Comparison of ENCODE assay signal across 16 mouse cellular contexts in genomic region chr11:22950131-22950530, GRCm38 (mm10). TPM values are rescaled to one million over a fixed set of nuclear protein-coding genes. Genes with fewer than 3 reads are reported as not detected.
A peak's percentile ranks its signal among the peaks of the same experiment; 100 is the strongest.
DNase-seq lines count a peak whose midpoint lies in the region; ATAC-seq and TF ChIP-seq lines count a peak whose summit lies in the region.
"Had no signal": no experiment of that assay in that cellular context is flagged by ENCODE, and none has a peak within 500 bp of the region (broad histone marks: within the 10 kb centered on the region; RNA-seq: fewer than 3 reads in every experiment).

No protein-coding gene starts in this region.

- H3K4me2 ChIP-seq in liver, embryonic 14.5 days (ENCODE audit: low read depth) = no peak overlapping the region
- H3K4me2 ChIP-seq in liver, embryonic 11.5 days = no peak overlapping the region
- H3K4me2 ChIP-seq in neural tube, embryonic 15.5 days = no peak overlapping the region
- no peak overlapping the region for H3K4me2 ChIP-seq in kidney, embryonic 16.5 days (replicated peaks; ENCODE audit: low read depth, low read length)
- H3K4me2 ChIP-seq: forebrain, embryonic 12.5 days; midbrain, embryonic 12.5 days had no signal

- peak; percentile 41 for DNase-seq in CD4-positive, CD25-positive, alpha-beta regulatory T cell, adult 2 months (ENCODE audit: low read depth, low spot score)
- DNase-seq in liver, embryonic 14.5 days (ENCODE audit: low read depth in 3 of 3, low spot score in 3 of 3) = no peak
- DNase-seq in liver, embryonic 11.5 days (ENCODE audit: low spot score) = no peak
- DNase-seq in splenic B cell, adult 2 months (ENCODE audit: low read depth, low spot score) = peak; percentile 31
- DNase-seq: adrenal gland, adult 2 months; cerebellum, postnatal 14 days; lung, postnatal 36 days; right cerebral cortex, postnatal 25 days had no signal

- ATAC-seq in CD4-positive, CD25-positive, alpha-beta regulatory T cell, adult 4 months = no peak
- no peak for ATAC-seq in liver, embryonic 14.5 days (ENCODE audit: insufficient read depth)
- ATAC-seq in liver, embryonic 11.5 days (replicated peaks; ENCODE audit: low FRiP score) = no peak
- ATAC-seq in neural tube, embryonic 15.5 days (ENCODE audit: low FRiP score) = no peak
- no peak for ATAC-seq in kidney, embryonic 16.5 days (ENCODE audit: low FRiP score, low TSS enrichment)

- TF ChIP-seq CTCF in liver, embryonic 14.5 days (IDR thresholded peaks at IDR 0.05; ENCODE audit: low read depth) = peak; percentile 53
- peak; percentile 55 for TF ChIP-seq CTCF in ES-Bruce4 (IDR thresholded peaks at IDR 0.05; ENCODE audit: low read depth, low read length)

- TF ChIP-seq EP300 in liver, embryonic 14.5 days (IDR thresholded peaks at IDR 0.05; ENCODE audit: low read depth) = no peak
- no peak for TF ChIP-seq EP300 in ES-Bruce4 (IDR thresholded peaks at IDR 0.05; ENCODE audit: insufficient read depth, low read depth, low read length)

- no peak for TF ChIP-seq POLR2A in ES-Bruce4 (IDR thresholded peaks at IDR 0.05; ENCODE audit: insufficient read depth, low read length)

- no peak overlapping the region for H3K9ac ChIP-seq in liver, embryonic 14.5 days (replicated peaks)
- H3K9ac ChIP-seq in liver, embryonic 11.5 days (ENCODE audit: low read depth, low read length) = no peak overlapping the region
- H3K9ac ChIP-seq in ES-Bruce4 (ENCODE audit: low read depth, poor library complexity, severe bottlenecking) = no peak overlapping the region
- H3K9ac ChIP-seq in neural tube, embryonic 15.5 days (replicated peaks) = no peak overlapping the region
- H3K9ac ChIP-seq in kidney, embryonic 16.5 days (replicated peaks; ENCODE audit: low read length) = no peak overlapping the region
- H3K9ac ChIP-seq: forebrain, embryonic 12.5 days; midbrain, embryonic 12.5 days had no signal

- WGBS in liver, embryonic 14.5 days (ENCODE audit: insufficient replicate concordance) = 82% methylated on average over 6 of the region's 6 CpGs
- 91% methylated on average over 6 of the region's 6 CpGs for WGBS in liver, embryonic 11.5 days
- 92% methylated on average over 6 of the region's 6 CpGs for WGBS in neural tube, embryonic 15.5 days
- WGBS in kidney, embryonic 16.5 days = 90% methylated on average over 6 of the region's 6 CpGs

- no peak overlapping the region for H3K4me3 ChIP-seq in liver, embryonic 14.5 days (ENCODE audit: insufficient read depth in 1 of 2, low read depth in 2 of 2, low read length in 2 of 2)
- no peak overlapping the region for H3K4me3 ChIP-seq in liver, embryonic 11.5 days (ENCODE audit: low read depth, low read length)
- no peak overlapping the region for H3K4me3 ChIP-seq in ES-Bruce4 (ENCODE audit: low read depth, low read length)
- no peak overlapping the region for H3K4me3 ChIP-seq in neural tube, embryonic 15.5 days (replicated peaks)
- H3K4me3 ChIP-seq in kidney, embryonic 16.5 days (ENCODE audit: low read length) = no peak overlapping the region
- H3K4me3 ChIP-seq: forebrain, embryonic 12.5 days; limb, embryonic 10.5 days; midbrain, embryonic 12.5 days had no signal

- H3K27me3 ChIP-seq in liver, embryonic 14.5 days (ENCODE audit: control insufficient read depth, insufficient read depth, low read length) = no peaks in the 10 kb centered on the region
- H3K27me3 ChIP-seq in liver, embryonic 11.5 days (replicated peaks; ENCODE audit: control insufficient read depth, insufficient read depth, low read length) = no peaks in the 10 kb centered on the region
- no peaks in the 10 kb centered on the region for H3K27me3 ChIP-seq in ES-Bruce4 (ENCODE audit: control insufficient read depth, insufficient read depth, low read length, poor library complexity, severe bottlenecking)
- no peaks in the 10 kb centered on the region for H3K27me3 ChIP-seq in splenic B cell, adult 2 months (ENCODE audit: control insufficient read depth, insufficient read depth, low read length, poor library complexity, severe bottlenecking)
- H3K27me3 ChIP-seq in neural tube, embryonic 15.5 days (replicated peaks) = no peaks in the 10 kb centered on the region
- H3K27me3 ChIP-seq in kidney, embryonic 16.5 days (ENCODE audit: insufficient read depth, low read length) = no peaks in the 10 kb centered on the region
- H3K27me3 ChIP-seq: forebrain, embryonic 12.5 days; midbrain, embryonic 12.5 days had no signal

- peaks cover 2% of the 10 kb centered on the region in 2 experiments; a peak in 3 of 4 replicates for H3K4me1 ChIP-seq in liver, embryonic 14.5 days (replicated peaks; ENCODE audit: control insufficient read depth in 2 of 2, insufficient read depth in 2 of 2, low read length in 1 of 2)
- H3K4me1 ChIP-seq in liver, embryonic 11.5 days (replicated peaks; ENCODE audit: control insufficient read depth, insufficient read depth, low read length) = no peaks in the 10 kb centered on the region
- H3K4me1 ChIP-seq in ES-Bruce4 (ENCODE audit: control insufficient read depth, insufficient read depth, low read length) = peaks cover 5% of the 10 kb centered on the region
- H3K4me1 ChIP-seq in neural tube, embryonic 15.5 days = no peaks in the 10 kb centered on the region
- no peaks in the 10 kb centered on the region for H3K4me1 ChIP-seq in kidney, embryonic 16.5 days (ENCODE audit: insufficient read depth, low read length)
- H3K4me1 ChIP-seq: forebrain, embryonic 12.5 days; limb, embryonic 10.5 days; midbrain, embryonic 12.5 days had no signal

- no peaks in the 10 kb centered on the region for H3K9me3 ChIP-seq in liver, embryonic 14.5 days (ENCODE audit: control insufficient read depth, low read length)
- H3K9me3 ChIP-seq in liver, embryonic 11.5 days (ENCODE audit: control insufficient read depth, low read length) = no peaks in the 10 kb centered on the region
- H3K9me3 ChIP-seq in ES-Bruce4 (replicated peaks; ENCODE audit: control insufficient read depth, insufficient read depth, low read length, poor library complexity, severe bottlenecking) = no peaks in the 10 kb centered on the region
- H3K9me3 ChIP-seq in neural tube, embryonic 15.5 days (replicated peaks) = no peaks in the 10 kb centered on the region
- no peaks in the 10 kb centered on the region for H3K9me3 ChIP-seq in kidney, embryonic 16.5 days (ENCODE audit: low read length)
- H3K9me3 ChIP-seq: forebrain, embryonic 12.5 days; G1E; limb, embryonic 10.5 days; midbrain, embryonic 12.5 days had no signal

- no peak overlapping the region for H3K27ac ChIP-seq in liver, embryonic 14.5 days
- no peak overlapping the region for H3K27ac ChIP-seq in liver, embryonic 11.5 days (ENCODE audit: low read depth, low read length)
- H3K27ac ChIP-seq in ES-Bruce4 (ENCODE audit: insufficient read depth, low read length) = peak overlapping the region; percentile 49; the same call in 1 of the 2 replicates
- no peak overlapping the region for H3K27ac ChIP-seq in neural tube, embryonic 15.5 days (replicated peaks)
- H3K27ac ChIP-seq in kidney, embryonic 16.5 days (ENCODE audit: low read length) = no peak overlapping the region
- H3K27ac ChIP-seq: forebrain, embryonic 12.5 days; limb, embryonic 10.5 days; midbrain, embryonic 12.5 days had no signal

- H3K36me3 ChIP-seq in liver, embryonic 14.5 days (replicated peaks; ENCODE audit: control insufficient read depth, insufficient read depth, low read depth) = no peaks in the 10 kb centered on the region
- H3K36me3 ChIP-seq in liver, embryonic 11.5 days (ENCODE audit: control insufficient read depth, insufficient read depth, low read length) = no peaks in the 10 kb centered on the region; the same call in 1 of the 2 replicates
- no peaks in the 10 kb centered on the region for H3K36me3 ChIP-seq in ES-Bruce4 (ENCODE audit: control insufficient read depth, insufficient read depth, low read length, poor library complexity, severe bottlenecking)
- H3K36me3 ChIP-seq in splenic B cell, adult 2 months (ENCODE audit: control insufficient read depth, insufficient read depth, low read length, poor library complexity, severe bottlenecking) = no peaks in the 10 kb centered on the region
- H3K36me3 ChIP-seq in neural tube, embryonic 15.5 days = no peaks in the 10 kb centered on the region; the same call in 1 of the 2 replicates
- no peaks in the 10 kb centered on the region for H3K36me3 ChIP-seq in kidney, embryonic 16.5 days (ENCODE audit: insufficient read depth, low read length)
- H3K36me3 ChIP-seq: forebrain, embryonic 12.5 days; midbrain, embryonic 12.5 days had no signal

RNA-seq across cellular contexts. Expression of gene Zrsr1, which starts 21.7 kb away (rescaled TPM):
- 10 to 100 TPM in 1 of 2 experiments, 1 to 10 TPM in 1; 8.2 to 10.2 TPM for polyA plus RNA-seq in CD4-positive, CD25-positive, alpha-beta regulatory T cell, adult 4 months (2017; shearing (Covaris generic))
- polyA plus RNA-seq in liver, embryonic 14.5 days (2012; rRNA removed) = 6.2 and 12.6 TPM in 2 replicates
- polyA plus RNA-seq in liver, embryonic 14.5 days (2014; fragmentation: Nextera tagmentation; extraction: Ambion mirVana) = 1.8 and 2.3 TPM in 2 replicates
- 1.7 and 2.1 TPM in 2 replicates for polyA plus RNA-seq in liver, embryonic 11.5 days (2014; fragmentation: Nextera tagmentation; extraction: Ambion mirVana)
- polyA plus RNA-seq in ES-Bruce4 (2011; ENCODE audit: insufficient read depth, insufficient read length, low read depth, missing spikeins) = 19.6 and 21.1 TPM in 2 replicates
- polyA plus RNA-seq in neural tube, embryonic 15.5 days (2015; fragmentation: Nextera tagmentation; extraction: Ambion mirVana) = 9.5 and 9.7 TPM in 2 replicates
- polyA plus RNA-seq in kidney, embryonic 16.5 days (2015; fragmentation: Nextera tagmentation; extraction: Ambion mirVana) = 3.7 and 3.8 TPM in 2 replicates

RNA-seq across cellular contexts. Expression of gene Gm28048, which starts 31.8 kb away (rescaled TPM):
- 10 to 100 TPM; 25.1 to 38.5 TPM for polyA plus RNA-seq in CD4-positive, CD25-positive, alpha-beta regulatory T cell, adult 4 months (2017; shearing (Covaris generic))
- 2.3 and 2.8 TPM in 2 replicates for polyA plus RNA-seq in liver, embryonic 14.5 days (2012; rRNA removed)
- polyA plus RNA-seq in liver, embryonic 14.5 days (2014; fragmentation: Nextera tagmentation; extraction: Ambion mirVana) = 6.8 and 9.2 TPM in 2 replicates
- polyA plus RNA-seq in liver, embryonic 11.5 days (2014; fragmentation: Nextera tagmentation; extraction: Ambion mirVana) = 17.7 and 20.0 TPM in 2 replicates
- polyA plus RNA-seq in ES-Bruce4 (2011; ENCODE audit: insufficient read depth, insufficient read length, low read depth, missing spikeins) = 23.3 and 33.6 TPM in 2 replicates
- 4.3 and 8.4 TPM in 2 replicates for polyA plus RNA-seq in neural tube, embryonic 15.5 days (2015; fragmentation: Nextera tagmentation; extraction: Ambion mirVana)
- polyA plus RNA-seq in kidney, embryonic 16.5 days (2015; fragmentation: Nextera tagmentation; extraction: Ambion mirVana) = 24.4 and 24.7 TPM in 2 replicates
- polyA plus RNA-seq: adrenal gland, adult 2 months; G1E had no signal

RNA-seq across cellular contexts. Expression of gene Commd1, which starts 32.1 kb away (rescaled TPM):
- polyA plus RNA-seq in CD4-positive, CD25-positive, alpha-beta regulatory T cell, adult 4 months (2017; shearing (Covaris generic)) = 10 to 100 TPM; 78.2 to 81.2 TPM
- 10.9 and 35.6 TPM in 2 replicates for polyA plus RNA-seq in liver, embryonic 14.5 days (2012; rRNA removed)
- polyA plus RNA-seq in liver, embryonic 14.5 days (2014; fragmentation: Nextera tagmentation; extraction: Ambion mirVana) = 203 and 221 TPM in 2 replicates
- 331 and 333 TPM in 2 replicates for polyA plus RNA-seq in liver, embryonic 11.5 days (2014; fragmentation: Nextera tagmentation; extraction: Ambion mirVana)
- polyA plus RNA-seq in ES-Bruce4 (2011; ENCODE audit: insufficient read depth, insufficient read length, low read depth, missing spikeins) = 104 and 120 TPM in 2 replicates
- polyA plus RNA-seq in neural tube, embryonic 15.5 days (2015; fragmentation: Nextera tagmentation; extraction: Ambion mirVana) = 243 and 255 TPM in 2 replicates
- polyA plus RNA-seq in kidney, embryonic 16.5 days (2015; fragmentation: Nextera tagmentation; extraction: Ambion mirVana) = 371 and 385 TPM in 2 replicates

RNA-seq across cellular contexts. Expression of gene Cct4, which starts 40.2 kb away (rescaled TPM):
- 100 to 1,000 TPM; 181 to 233 TPM for polyA plus RNA-seq in CD4-positive, CD25-positive, alpha-beta regulatory T cell, adult 4 months (2017; shearing (Covaris generic))
- 41.0 and 65.4 TPM in 2 replicates for polyA plus RNA-seq in liver, embryonic 14.5 days (2012; rRNA removed)
- 142 and 158 TPM in 2 replicates for polyA plus RNA-seq in liver, embryonic 14.5 days (2014; fragmentation: Nextera tagmentation; extraction: Ambion mirVana)
- 399 and 436 TPM in 2 replicates for polyA plus RNA-seq in liver, embryonic 11.5 days (2014; fragmentation: Nextera tagmentation; extraction: Ambion mirVana)
- polyA plus RNA-seq in ES-Bruce4 (2011; ENCODE audit: insufficient read depth, insufficient read length, low read depth, missing spikeins) = 618 and 646 TPM in 2 replicates
- polyA plus RNA-seq in neural tube, embryonic 15.5 days (2015; fragmentation: Nextera tagmentation; extraction: Ambion mirVana) = 261 and 275 TPM in 2 replicates
- 300 and 303 TPM in 2 replicates for polyA plus RNA-seq in kidney, embryonic 16.5 days (2015; fragmentation: Nextera tagmentation; extraction: Ambion mirVana)

RNA-seq across cellular contexts. Expression of gene Fam161a, which starts 57.2 kb away (rescaled TPM):
- 1 to 10 TPM; 3.1 to 3.8 TPM for polyA plus RNA-seq in CD4-positive, CD25-positive, alpha-beta regulatory T cell, adult 4 months (2017; shearing (Covaris generic))
- polyA plus RNA-seq in liver, embryonic 14.5 days (2012; rRNA removed) = 0.61 and 0.93 TPM in 2 replicates
- polyA plus RNA-seq in liver, embryonic 14.5 days (2014; fragmentation: Nextera tagmentation; extraction: Ambion mirVana) = 1.4 and 1.9 TPM in 2 replicates
- 1.1 and 1.9 TPM in 2 replicates for polyA plus RNA-seq in liver, embryonic 11.5 days (2014; fragmentation: Nextera tagmentation; extraction: Ambion mirVana)
- polyA plus RNA-seq in ES-Bruce4 (2011; ENCODE audit: insufficient read depth, insufficient read length, low read depth, missing spikeins) = 2.1 and 3.2 TPM in 2 replicates
- polyA plus RNA-seq in neural tube, embryonic 15.5 days (2015; fragmentation: Nextera tagmentation; extraction: Ambion mirVana) = 3.2 and 5.3 TPM in 2 replicates
- polyA plus RNA-seq in kidney, embryonic 16.5 days (2015; fragmentation: Nextera tagmentation; extraction: Ambion mirVana) = 3.2 and 3.4 TPM in 2 replicates

Comparison
In these comparisons a context has a peak if more than half of its experiments do, and no peak if none do; other contexts are left out.
1. DNase-seq: peak in CD4-positive, CD25-positive, alpha-beta regulatory T cell, adult 2 months (single experiment) and splenic B cell, adult 2 months (single experiment); none in liver, embryonic 14.5 days (0 of 3) and liver, embryonic 11.5 days (single experiment).